Mouse (Mus musculus): ENCODE results near the gene Syngr2.
"Not testable (repeated sequence)": the region's sequence is repeated elsewhere in the genome, so short reads cannot be mapped to it uniquely, and the experiment has no call there.

Gene Syngr2

GRCm38 (mm10) chr11:117813867-117814266, 4.4 kb downstream of the Syngr2 start:
- DNase-seq (ENCODE audit: low spot score in 2 of 2), result no peak

GRCm38 (mm10) chr11:117814704-117815366, 5.4 kb downstream of the Syngr2 start:
- DNase-seq (ENCODE audit: low spot score in 2 of 2), result no peak

GRCm38 (mm10) chr11:117815850-117816249, 6.4 kb downstream of the Syngr2 start:
- not testable (repeated sequence) for DNase-seq (ENCODE audit: low spot score in 2 of 2)

DNA sequence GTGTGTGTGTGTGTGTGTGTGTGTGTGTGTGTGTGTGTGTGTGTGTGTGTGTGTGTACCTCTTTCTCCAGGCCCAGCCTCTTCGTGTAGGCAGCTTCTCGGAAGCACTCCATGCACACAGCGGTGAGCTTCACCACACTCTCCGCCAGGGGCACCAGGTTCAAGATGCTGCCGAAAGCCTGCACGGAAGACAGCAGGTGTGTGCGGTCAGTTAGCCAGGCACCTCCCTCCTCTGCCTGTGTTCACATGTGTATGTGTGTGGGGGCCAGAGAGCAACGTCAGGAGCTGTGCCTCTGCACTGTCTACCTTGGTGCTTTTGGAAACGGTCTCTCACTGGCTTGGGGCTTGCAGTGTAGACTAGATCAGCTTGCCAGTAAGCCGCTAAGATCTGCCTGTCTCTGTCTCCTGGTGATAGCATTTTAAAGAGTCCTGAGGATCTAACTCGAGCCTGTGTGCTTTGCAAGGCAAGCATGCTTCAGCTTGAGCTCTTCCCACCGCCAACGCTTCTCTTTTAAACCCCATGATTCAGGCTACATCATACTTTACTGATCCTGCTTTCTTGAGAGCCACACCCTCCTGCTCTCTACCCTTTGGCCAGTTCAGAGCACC, 7.0 kb downstream of the Syngr2 start:
- DNase-seq (ENCODE audit: low spot score in 2 of 2), result no peak

GRCm38 (mm10) chr11:117819095-117819494, 9.6 kb downstream of the Syngr2 start:
- DNase-seq (ENCODE audit: low spot score in 2 of 2), result no peak

- no peak for DNase-seq (ENCODE audit: low spot score in 2 of 2)
These were observed 10.7 kb downstream of the Syngr2 start for GRCm38 (mm10) chr11:117820173-117820572.

DNA sequence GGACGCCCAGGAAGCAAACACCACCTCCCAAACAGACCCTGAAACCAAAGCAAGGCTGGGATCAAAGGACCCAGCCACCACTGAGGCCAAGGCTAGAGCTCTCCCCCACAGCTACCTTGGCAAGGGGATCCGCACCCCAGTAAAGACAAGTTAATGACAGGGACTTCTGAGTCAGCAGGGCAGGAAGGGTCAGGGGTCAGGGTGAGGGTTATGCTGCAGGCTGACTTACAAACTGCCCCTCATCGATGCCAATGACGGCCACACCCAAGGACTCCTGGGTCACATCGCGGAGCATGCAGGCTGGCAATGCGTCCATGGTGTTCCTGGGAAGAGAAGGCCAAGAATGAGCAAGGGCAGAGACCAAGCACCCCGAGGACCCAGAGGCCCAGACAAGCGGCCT, 12.4 kb downstream of the Syngr2 start:
- no peak for DNase-seq (ENCODE audit: low spot score in 2 of 2)

DNA sequence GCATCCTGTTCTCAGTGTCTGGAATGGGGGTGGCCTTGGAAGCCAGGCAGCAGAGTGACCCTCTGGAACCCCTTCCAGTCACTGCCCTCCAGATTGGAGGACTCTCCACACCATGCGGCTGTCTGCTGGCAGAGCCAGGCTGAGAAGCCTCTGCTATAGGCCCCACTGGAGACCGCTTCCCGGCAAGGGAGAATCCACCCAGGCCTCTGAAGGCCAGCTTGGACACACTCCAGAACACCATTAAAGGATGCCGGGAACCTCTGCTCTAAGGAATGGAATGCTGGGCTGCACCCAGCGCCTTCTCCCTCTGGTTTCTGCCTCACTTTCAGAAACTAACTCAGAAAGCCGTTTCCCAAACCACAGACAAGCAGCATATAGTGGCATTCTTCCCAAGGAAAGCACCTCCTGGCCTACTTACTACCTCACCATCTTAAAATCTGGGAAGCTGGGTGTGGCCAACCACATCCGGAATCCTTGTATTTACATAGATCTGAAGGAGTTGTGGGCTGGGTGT, 13.3 kb downstream of the Syngr2 start:
- DNase-seq (ENCODE audit: low spot score in 2 of 2), result no peak

GRCm38 (mm10) chr11:117823411-117823810, 13.9 kb downstream of the Syngr2 start:
- DNase-seq (ENCODE audit: low spot score in 2 of 2), result no peak

DNA sequence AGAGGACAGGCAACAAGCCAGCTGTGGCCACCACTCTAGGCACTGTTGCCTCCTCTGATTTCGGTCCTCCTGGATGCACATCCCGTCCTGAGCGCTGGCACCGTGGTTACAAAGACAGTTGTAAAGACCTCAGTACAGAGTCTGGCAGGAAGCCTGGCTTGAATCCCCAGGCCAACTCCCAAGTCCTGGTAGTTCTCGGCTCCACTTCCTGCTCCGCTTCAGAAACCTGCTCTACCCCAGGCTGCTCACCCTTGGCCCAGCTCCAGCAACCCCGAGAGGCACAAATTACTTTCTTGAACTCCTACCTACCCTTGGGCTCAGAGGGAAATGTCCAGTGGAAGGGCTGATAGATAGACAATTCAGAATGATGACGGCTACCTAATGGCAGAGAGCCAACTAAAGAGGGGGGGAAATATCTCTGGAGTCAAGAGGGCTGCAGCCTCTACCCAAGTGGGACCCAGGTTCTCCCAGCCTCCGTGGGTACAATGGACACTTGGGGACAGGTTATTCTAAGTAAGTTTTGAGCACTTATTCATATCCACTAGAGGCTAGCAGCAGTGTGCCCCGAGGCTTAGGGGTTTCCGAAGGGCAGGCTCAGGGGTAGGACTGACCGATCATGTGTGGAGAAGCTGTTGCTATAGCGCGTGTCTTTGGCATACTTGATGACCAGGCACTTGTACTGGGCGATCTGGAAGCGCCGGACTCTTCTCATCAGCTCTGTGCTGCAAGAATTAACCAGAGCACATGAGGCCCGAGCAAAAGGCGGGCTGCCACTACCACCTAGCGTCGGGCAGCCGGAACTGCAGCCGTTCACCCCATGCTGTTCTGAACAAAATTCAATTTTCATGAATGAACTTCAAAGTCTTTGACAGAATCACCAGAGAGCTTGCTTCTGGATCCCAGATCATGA, 14.8 kb downstream of the Syngr2 start:
- DNase-seq (ENCODE audit: low spot score in 2 of 2), result peak; percentile 58 to 81

- DNase-seq (ENCODE audit: low spot score in 2 of 2), result peak; percentile 55 to 65
These were observed 16.0 kb downstream of the Syngr2 start, which contains the start of the genes Afmid and Tk1 for GRCm38 (mm10) chr11:117825333-117826101. Gene Afmid (plus strand): TSS chr11:117825924. Gene Tk1 (minus strand): TSS chr11:117826092.

GRCm38 (mm10) chr11:117826164-117826563, 16.7 kb downstream of the Syngr2 start:
- DNase-seq (ENCODE audit: low spot score in 2 of 2), result no peak

GRCm38 (mm10) chr11:117826916-117827315, 17.4 kb downstream of the Syngr2 start:
- no peak for DNase-seq (ENCODE audit: low spot score in 2 of 2)

- no peak for DNase-seq (ENCODE audit: low spot score in 2 of 2)
These were observed 17.9 kb downstream of the Syngr2 start for GRCm38 (mm10) chr11:117827386-117827785.

DNA sequence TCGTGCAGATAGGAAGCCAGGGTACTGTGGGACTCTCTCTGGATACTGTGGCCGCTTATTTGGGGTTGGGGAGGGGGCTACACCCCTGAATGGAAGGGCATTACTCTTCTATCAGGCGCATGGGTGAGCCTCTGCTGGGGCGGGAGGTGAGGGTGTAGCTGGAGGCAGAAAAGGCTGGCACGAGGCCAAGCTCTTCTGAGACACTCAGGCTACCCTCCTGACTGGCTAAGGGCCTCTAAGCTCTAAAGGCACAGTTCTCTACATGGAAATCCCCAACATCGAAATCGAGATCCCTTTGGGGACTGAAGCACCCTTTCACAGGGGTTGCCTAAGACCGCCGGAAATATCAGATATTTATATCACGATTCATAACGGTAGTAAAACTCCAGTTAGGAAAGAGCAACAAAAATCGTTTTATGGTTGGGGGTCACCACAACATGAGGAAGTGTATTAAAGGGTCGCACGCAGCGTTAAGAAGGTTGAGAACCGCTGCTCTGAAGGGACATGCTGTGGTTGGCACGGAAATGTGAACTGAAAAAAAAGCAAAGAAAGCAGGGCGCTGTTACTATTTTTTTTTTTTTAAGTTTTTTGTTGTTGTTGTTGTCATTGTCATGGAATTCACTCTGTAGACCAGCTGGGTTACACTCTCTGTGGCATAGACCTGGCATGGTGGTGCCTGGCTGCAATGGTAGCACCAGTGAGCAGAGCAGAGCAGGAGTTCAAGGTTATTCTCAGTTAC, 18.9 kb downstream of the Syngr2 start:
- peak in 1 of 2 experiments; percentile 52 for DNase-seq (ENCODE audit: low spot score in 2 of 2)

GRCm38 (mm10) chr11:117828888-117829604, 19.6 kb downstream of the Syngr2 start:
- no peak for DNase-seq (ENCODE audit: low spot score in 2 of 2)

DNA sequence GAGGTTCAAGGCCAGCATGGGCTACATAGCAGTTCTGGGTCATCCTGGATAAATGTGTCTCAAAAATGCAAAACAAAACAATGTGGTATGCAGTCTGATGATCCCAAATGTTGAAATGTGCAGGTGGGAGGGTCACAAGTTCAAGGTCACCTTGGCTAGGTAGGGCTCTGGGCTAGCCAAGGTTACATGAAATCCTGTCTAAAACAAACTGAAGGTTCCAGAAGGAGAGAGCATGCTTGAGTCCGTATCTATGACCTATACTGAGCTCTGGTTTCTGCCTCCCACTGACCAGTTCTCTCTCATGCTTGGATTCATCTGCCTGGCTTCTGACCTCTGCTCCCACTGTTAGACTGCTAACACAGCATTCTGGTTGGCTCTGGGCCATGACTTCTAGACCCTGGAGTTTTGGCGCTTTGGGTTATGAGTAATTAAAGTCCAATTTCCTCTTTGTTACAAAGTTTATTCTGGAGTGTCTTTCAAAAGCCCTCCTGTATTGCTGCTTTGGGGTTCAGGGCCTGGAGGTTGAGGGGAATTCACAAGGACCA, 20.3 kb downstream of the Syngr2 start:
- DNase-seq (ENCODE audit: low spot score in 2 of 2), result no peak

DNA sequence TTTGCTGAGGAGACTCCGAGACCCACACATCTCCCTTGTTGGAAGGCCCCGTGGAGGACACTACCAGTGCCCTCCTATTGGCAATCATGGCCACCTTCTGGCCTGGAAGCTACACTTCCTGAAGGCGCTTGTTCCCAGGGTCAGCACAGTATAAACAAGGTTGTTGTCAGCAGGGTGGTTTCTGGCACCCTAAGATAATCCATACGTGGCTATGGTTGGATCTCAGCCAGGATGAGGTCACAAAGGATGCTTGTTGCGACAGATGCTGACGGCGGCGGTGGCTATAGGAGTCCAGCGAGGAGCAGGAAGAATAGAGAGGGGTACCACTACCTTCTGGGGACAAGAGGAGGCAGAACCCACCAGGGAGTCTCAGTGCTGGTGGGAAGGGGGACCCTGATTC, 20.9 kb downstream of the Syngr2 start:
- no peak for DNase-seq (ENCODE audit: low spot score in 2 of 2)

GRCm38 (mm10) chr11:117832086-117832969, 22.9 kb downstream of the Syngr2 start:
- peak; percentile 89 to 95 for DNase-seq (ENCODE audit: low spot score in 2 of 2)
